Mouse (Mus musculus) heart, adult 2 months (tissue): ENCODE data around the gene Gzmk. TPM values are rescaled to one million over a fixed set of nuclear protein-coding genes. Genes with fewer than 3 reads are reported as not detected.
A peak's percentile ranks its signal among the peaks of the same experiment; 100 is the strongest.

Experiments
- DNase-seq, 2 experiments: peaks; one replicate each; pipeline ENCODE4 v3.0.0; 2021
- H3K27ac ChIP-seq: fragments of 200-600 bp; 2 replicates; pipeline ENCODE4 v1.8.1; 2022
- H3K27me3 ChIP-seq: fragments of 200-500 bp; 2 replicates; pipeline ENCODE4 v1.6.1; 2012; ENCODE audit warnings: mild to moderate bottlenecking, low read length, inconsistent platforms, mixed read lengths; ENCODE audit not compliant: control insufficient read depth, insufficient read depth
- H3K36me3 ChIP-seq: fragments of 200-500 bp; 2 replicates; pipeline ENCODE4 v1.6.1; 2012; ENCODE audit warnings: low read length, inconsistent platforms; ENCODE audit not compliant: control insufficient read depth, insufficient read depth
- H3K4me1 ChIP-seq: fragments of 200-500 bp; 2 replicates; pipeline ENCODE4 v1.6.1; 2011; ENCODE audit warnings: low read length; ENCODE audit not compliant: control insufficient read depth, insufficient read depth
- H3K4me3 ChIP-seq: fragments of 200-600 bp; 2 replicates; pipeline ENCODE4 v1.8.1; 2022
- H3K79me2 ChIP-seq: fragments of 200-500 bp; replicated peaks from 2 replicates; pipeline ENCODE4 v1.6.1; 2012; ENCODE audit warnings: mild to moderate bottlenecking, inconsistent platforms, low read length, moderate library complexity, mixed read lengths; ENCODE audit not compliant: control insufficient read depth, insufficient read depth
- H3K9ac ChIP-seq: fragments of 200-500 bp; 2 replicates; pipeline ENCODE4 v1.6.1; 2012; ENCODE audit warnings: low read depth, mild to moderate bottlenecking, control low read depth, inconsistent platforms, low read length, mixed read lengths
- CTCF ChIP-seq: fragments of 200-600 bp; IDR thresholded peaks from 2 replicates; pipeline ENCODE4 v1.8.1; 2022; ENCODE audit warnings: antibody characterized with exemption, mild to moderate bottlenecking, moderate library complexity
- EP300 ChIP-seq: fragments of 200-500 bp; IDR thresholded peaks from 2 replicates; pipeline ENCODE4 v1.6.1; 2011; ENCODE audit warnings: low read depth, low read length, control low read depth; ENCODE audit not compliant: insufficient read depth
- POLR2A ChIP-seq: fragments of 200-500 bp; IDR thresholded peaks from 2 replicates; pipeline ENCODE4 v1.6.1; 2011; ENCODE audit warnings: mild to moderate bottlenecking, low read depth, low read length, control low read depth; ENCODE audit not compliant: insufficient read depth
- WGBS: fragments of 180-500 bp; shearing (Covaris S2); methylation state at CpG from one replicate; pipeline ENCODE4 v1.1.7; 2018; 5-methylcytosine and 5-hydroxymethylcytosine counted together
- intact Hi-C: fragments of 180-260 bp; cut with DNase I; formaldehyde crosslinking; loops from one replicate; pipeline ENCODE4 v1.15.1; 2025
- polyA plus RNA-seq: library from polyadenylated mRNA; depleted of rRNA; stranded (reverse); fragments of >200 nt; gene quantifications from 2 replicates; pipeline ENCODE4 v1.2.3, GENCODE M21; 2012; rRNA removed
- total RNA-seq, 2 experiments: library from RNA; stranded (reverse); gene quantifications; 2 replicates each; pipeline ENCODE4 v1.2.3; 2021

Gene Gzmk
- total and polyA plus RNA-seq, 3 experiments, result not detected

DNA sequence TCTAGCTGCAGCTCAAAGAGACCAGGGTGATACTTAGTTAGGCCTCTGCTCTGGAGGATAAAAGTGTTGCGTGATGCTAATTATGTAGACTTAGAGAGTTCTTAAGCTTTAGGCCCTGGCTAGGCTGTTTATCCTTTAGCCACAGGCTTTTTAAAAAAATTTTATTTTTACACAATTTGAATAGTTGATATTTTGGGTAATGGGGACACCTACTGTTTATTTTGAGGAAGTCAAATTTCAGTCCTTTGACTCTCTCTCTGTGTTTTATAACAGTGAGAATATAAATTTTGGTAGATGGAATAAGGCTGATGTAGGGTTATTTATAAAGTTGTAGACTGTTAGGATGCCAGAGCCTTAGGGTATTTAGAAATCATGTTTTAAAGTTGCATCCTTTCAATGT is 86.1 kb downstream of the Gzmk start:
- H3K36me3 ChIP-seq, result no peaks in the 10 kb centered on the region

DNA sequence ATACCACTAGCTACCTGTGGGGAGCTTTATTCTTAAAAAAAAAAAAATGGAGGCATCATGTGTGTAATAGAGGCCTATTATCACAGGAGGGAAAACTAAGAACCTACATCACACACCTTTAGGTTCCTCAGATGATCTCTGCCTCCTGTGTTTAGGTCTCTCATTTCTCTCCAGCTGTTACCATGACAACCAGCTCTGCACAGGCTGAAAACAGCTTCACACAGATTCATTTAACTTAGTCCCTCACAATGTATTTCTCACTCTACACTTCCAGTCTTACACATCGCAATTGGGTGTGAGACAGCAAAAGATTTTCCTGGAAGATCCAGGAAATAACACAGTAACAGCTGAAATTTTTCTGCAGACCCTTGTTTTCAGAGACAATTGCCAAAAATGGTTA is 95.7 kb downstream of the Gzmk start:
- Histone ChIP-seq H3K27ac (no peak overlapping the region), H3K9ac (no peak overlapping the region), H3K36me3 (no peaks in the 10 kb centered on the region), H3K27me3 (no peaks in the 10 kb centered on the region), H3K79me2 (no peaks in the 10 kb centered on the region), H3K4me3 (no peak overlapping the region), H3K4me1 (no peaks in the 10 kb centered on the region)
- TF ChIP-seq POLR2A (no peak), EP300 (no peak), CTCF (no peak)
- DNase-seq, result no peak
- intact Hi-C loops, result no loop called here
- WGBS, result 68% methylated on average over 1 of the region's 1 CpGs

More for the DNA sequence above, 86.1 kb downstream of the Gzmk start:
- no peaks in the 10 kb centered on the region for H3K79me2 ChIP-seq
- no peak overlapping the region for H3K4me3 ChIP-seq
- intact Hi-C loops, result loop anchor here (5.0 kb wide), 1 partner anchor 92 kb away; the partner anchor contains the start of gene Gpx8
- no peak for TF ChIP-seq EP300
- TF ChIP-seq CTCF, result peak; percentile 25
- no peak for TF ChIP-seq POLR2A
- H3K27me3 ChIP-seq, result no peaks in the 10 kb centered on the region
- no peak overlapping the region for H3K9ac ChIP-seq
- 94% methylated on average over 1 of the region's 1 CpGs for WGBS
- H3K27ac ChIP-seq, result no peak overlapping the region
- no peaks in the 10 kb centered on the region for H3K4me1 ChIP-seq
- DNase-seq, result no peak

Other genes starting within 250 kb of the Gzmk start
- under 1 TPM in 1 of 2 experiments, not detected in 1; 0.47 TPM for gene Ccno, start 238.1 kb downstream of the Gzmk start, total RNA-seq
- gene Ccno, start 238.1 kb downstream of the Gzmk start, polyA plus RNA-seq, result 0.35 and 0.51 TPM in 2 replicates
- not detected for gene Mcidas, start 232.1 kb downstream of the Gzmk start, total RNA-seq
- 0.12 TPM in 1 of 2 replicates, not detected in the other for gene Mcidas, start 232.1 kb downstream of the Gzmk start, polyA plus RNA-seq
- not detected for gene Cdc20b, start 190.8 kb downstream of the Gzmk start, total RNA-seq
- 0.14 TPM in 1 of 2 replicates, not detected in the other for gene Cdc20b, start 190.8 kb downstream of the Gzmk start, polyA plus RNA-seq
- 10 to 100 TPM; 37.1 to 37.9 TPM for gene Gpx8, start 179.5 kb downstream of the Gzmk start, total RNA-seq
- 9.5 and 16.9 TPM in 2 replicates for gene Gpx8, start 179.5 kb downstream of the Gzmk start, polyA plus RNA-seq
- 1 to 10 TPM in 1 of 2 experiments, under 1 TPM in 1; 0.86 to 1.1 TPM for gene Gzma, start 124.9 kb downstream of the Gzmk start, total RNA-seq
- gene Gzma, start 124.9 kb downstream of the Gzmk start, polyA plus RNA-seq, result 0.97 and 2.3 TPM in 2 replicates
- under 1 TPM; 0.34 to 0.94 TPM for gene Esm1, start 16.2 kb downstream of the Gzmk start, total RNA-seq
- 0.53 and 1.4 TPM in 2 replicates for gene Esm1, start 16.2 kb downstream of the Gzmk start, polyA plus RNA-seq
- gene BC067074, start 67.3 kb upstream of the Gzmk start, total RNA-seq, result 1 to 10 TPM; 2.0 to 2.3 TPM
- gene BC067074, start 67.3 kb upstream of the Gzmk start, polyA plus RNA-seq, result 1.4 and 1.8 TPM in 2 replicates